Mouse (Mus musculus): ENCODE data around the gene Tsnax. TPM values are rescaled to one million over a fixed set of nuclear protein-coding genes. Genes with fewer than 3 reads are reported as not detected.

Tsnax gene
- total RNA-seq, 1 experiment: 46.9 TPM

GRCm38 (mm10) chr8:125060904-125061303 is 48.1 kb downstream of the Tsnax start:
- in situ Hi-C loops (cut with MboI; ENCODE audit: low sequenced_read_pairs in 2 of 2, unreplicated experiment in 2 of 2): no loop called here
- H3K4me1 ChIP-seq (ENCODE audit: control insufficient read depth in 2 of 2, insufficient read depth in 2 of 2, low read length in 2 of 2, poor library complexity in 1 of 2): no peaks in the 10 kb centered on the region
- no peaks in the 10 kb centered on the region for H3K36me3 ChIP-seq (ENCODE audit: control insufficient read depth, insufficient read depth, low read length, poor library complexity, severe bottlenecking)
- H3K9ac ChIP-seq (ENCODE audit: insufficient read depth, low read depth, low read length, poor library complexity, severe bottlenecking): no peak overlapping the region
- no peak overlapping the region for H3K27ac ChIP-seq (ENCODE audit: insufficient read depth, low read depth, low read length, poor library complexity, severe bottlenecking)
- no peak overlapping the region for H3K4me3 ChIP-seq (ENCODE audit: insufficient read depth in 1 of 2, low read depth in 1 of 2, low read length in 2 of 2, poor library complexity in 1 of 2, severe bottlenecking in 1 of 2)
- no peaks in the 10 kb centered on the region for H3K9me3 ChIP-seq (ENCODE audit: control insufficient read depth, insufficient read depth, low read depth, low read length)
- no peak for DNase-seq (ENCODE audit: low read depth, low spot score)
- TF ChIP-seq ZC3H11A (IDR thresholded peaks at IDR 0.05; ENCODE audit: borderline replicate concordance, low read depth, low read length): no peak
- TF ChIP-seq HCFC1 (IDR thresholded peaks at IDR 0.05; ENCODE audit: borderline replicate concordance, insufficient read depth, low read length): no peak
- TF ChIP-seq CHD2 (IDR thresholded peaks at IDR 0.05; ENCODE audit: low read depth, low read length): no peak

DNA sequence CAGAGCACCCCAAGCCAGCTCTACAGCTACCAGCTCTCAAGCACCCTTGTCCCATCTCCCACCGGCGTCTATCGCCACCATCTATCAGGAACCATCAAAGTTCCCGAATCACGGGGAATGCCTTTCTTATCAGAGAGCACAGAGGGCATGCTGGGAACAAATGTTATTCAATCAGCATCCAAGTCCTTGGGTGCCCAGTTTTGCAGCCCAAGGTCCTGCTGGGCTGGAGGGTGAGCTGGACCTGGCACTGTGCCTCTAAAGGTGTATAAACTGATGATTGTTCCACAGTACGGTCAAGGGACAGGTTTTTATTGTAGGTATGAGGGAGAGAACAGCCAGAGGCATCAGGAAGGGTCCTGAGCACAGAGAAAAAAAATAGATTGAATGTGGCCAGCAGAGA is 52.8 kb downstream of the Tsnax start:
- Histone ChIP-seq H3K27ac (ENCODE audit: insufficient read depth, low read depth, low read length, poor library complexity, severe bottlenecking) (no peak overlapping the region), H3K9me3 (ENCODE audit: control insufficient read depth, insufficient read depth, low read depth, low read length) (no peaks in the 10 kb centered on the region), H3K4me3 (ENCODE audit: insufficient read depth in 1 of 2, low read depth in 1 of 2, low read length in 2 of 2, poor library complexity in 1 of 2, severe bottlenecking in 1 of 2) (no peak overlapping the region), H3K36me3 (ENCODE audit: control insufficient read depth, insufficient read depth, low read length, poor library complexity, severe bottlenecking) (no peaks in the 10 kb centered on the region), H3K4me1 (ENCODE audit: control insufficient read depth in 2 of 2, insufficient read depth in 2 of 2, low read length in 2 of 2, poor library complexity in 1 of 2) (no peaks in the 10 kb centered on the region), H3K9ac (ENCODE audit: insufficient read depth, low read depth, low read length, poor library complexity, severe bottlenecking) (no peak overlapping the region)
- no peak for DNase-seq (ENCODE audit: low read depth, low spot score)
- in situ Hi-C loops (cut with MboI; ENCODE audit: low sequenced_read_pairs in 2 of 2, unreplicated experiment in 2 of 2): no loop called here
- TF ChIP-seq ZNF384 (IDR thresholded peaks at IDR 0.05; ENCODE audit: low read depth, low read length) (no peak), CHD2 (IDR thresholded peaks at IDR 0.05; ENCODE audit: low read depth, low read length) (no peak), ZC3H11A (IDR thresholded peaks at IDR 0.05; ENCODE audit: borderline replicate concordance, low read depth, low read length) (no peak), HCFC1 (IDR thresholded peaks at IDR 0.05; ENCODE audit: borderline replicate concordance, insufficient read depth, low read length) (no peak)

- no peaks in the 10 kb centered on the region for H3K4me1 ChIP-seq (ENCODE audit: control insufficient read depth in 2 of 2, insufficient read depth in 2 of 2, low read length in 2 of 2, poor library complexity in 1 of 2)
- H3K9me3 ChIP-seq (ENCODE audit: control insufficient read depth, insufficient read depth, low read depth, low read length): no peaks in the 10 kb centered on the region
- H3K36me3 ChIP-seq (ENCODE audit: control insufficient read depth, insufficient read depth, low read length, poor library complexity, severe bottlenecking): no peaks in the 10 kb centered on the region
- H3K4me3 ChIP-seq (ENCODE audit: insufficient read depth in 1 of 2, low read depth in 1 of 2, low read length in 2 of 2, poor library complexity in 1 of 2, severe bottlenecking in 1 of 2): no peak overlapping the region
- TF ChIP-seq ZNF384 (IDR thresholded peaks at IDR 0.05; ENCODE audit: low read depth, low read length) (no peak), MAFK (IDR thresholded peaks at IDR 0.05; ENCODE audit: insufficient read depth, low read depth, low read length) (no peak), HCFC1 (IDR thresholded peaks at IDR 0.05; ENCODE audit: borderline replicate concordance, insufficient read depth, low read length) (no peak), CHD2 (IDR thresholded peaks at IDR 0.05; ENCODE audit: low read depth, low read length) (no peak)
- in situ Hi-C loops (cut with MboI; ENCODE audit: low sequenced_read_pairs in 2 of 2, unreplicated experiment in 2 of 2): no loop called here
- H3K9ac ChIP-seq (ENCODE audit: insufficient read depth, low read depth, low read length, poor library complexity, severe bottlenecking): no peak overlapping the region
- no peak for DNase-seq (ENCODE audit: low read depth, low spot score)
- no peak overlapping the region for H3K27ac ChIP-seq (ENCODE audit: insufficient read depth, low read depth, low read length, poor library complexity, severe bottlenecking)
These were observed 54.3 kb downstream of the Tsnax start for GRCm38 (mm10) chr8:125066913-125067595.

GRCm38 (mm10) chr8:125067596-125067960 is 54.8 kb downstream of the Tsnax start:
- Histone ChIP-seq H3K27ac (ENCODE audit: insufficient read depth, low read depth, low read length, poor library complexity, severe bottlenecking) (no peak overlapping the region), H3K9ac (ENCODE audit: insufficient read depth, low read depth, low read length, poor library complexity, severe bottlenecking) (no peak overlapping the region), H3K36me3 (ENCODE audit: control insufficient read depth, insufficient read depth, low read length, poor library complexity, severe bottlenecking) (no peaks in the 10 kb centered on the region), H3K4me1 (ENCODE audit: control insufficient read depth in 2 of 2, insufficient read depth in 2 of 2, low read length in 2 of 2, poor library complexity in 1 of 2) (no peaks in the 10 kb centered on the region), H3K9me3 (ENCODE audit: control insufficient read depth, insufficient read depth, low read depth, low read length) (no peaks in the 10 kb centered on the region), H3K4me3 (ENCODE audit: insufficient read depth in 1 of 2, low read depth in 1 of 2, low read length in 2 of 2, poor library complexity in 1 of 2, severe bottlenecking in 1 of 2) (no peak overlapping the region)
- TF ChIP-seq ZC3H11A (IDR thresholded peaks at IDR 0.05; ENCODE audit: borderline replicate concordance, low read depth, low read length): no peak
- TF ChIP-seq CHD2 (IDR thresholded peaks at IDR 0.05; ENCODE audit: low read depth, low read length): no peak
- TF ChIP-seq MAFK (IDR thresholded peaks at IDR 0.05; ENCODE audit: insufficient read depth, low read depth, low read length): no peak
- no peak for TF ChIP-seq HCFC1 (IDR thresholded peaks at IDR 0.05; ENCODE audit: borderline replicate concordance, insufficient read depth, low read length)
- no peak for TF ChIP-seq ZNF384 (IDR thresholded peaks at IDR 0.05; ENCODE audit: low read depth, low read length)
- in situ Hi-C loops (cut with MboI; ENCODE audit: low sequenced_read_pairs in 2 of 2, unreplicated experiment in 2 of 2): no loop called here
- no peak for DNase-seq (ENCODE audit: low read depth, low spot score)

All from ES-E14 (cell line).